Mouse (Mus musculus) kidney, postnatal 0 days (tissue): ENCODE data around the gene Ctbp2. TPM values are rescaled to one million over a fixed set of nuclear protein-coding genes. Genes with fewer than 3 reads are reported as not detected.

ENCODE experiments used
- ATAC-seq: fragments of 200-750 bp; cut with Nextera tagmentation; replicated peaks from 2 replicates; pipeline ENCODE4 v1.8.0; 2017; ENCODE audit warnings: low read depth, moderate number of reproducible peaks, moderate TSS enrichment, moderate library complexity; ENCODE audit not compliant: low FRiP score
- DNase-seq: peaks from one replicate; pipeline ENCODE4 v3.0.0-alpha.2; 2016; ENCODE audit warnings: low spot score
- H3K27ac ChIP-seq: fragments of 300-500 bp; sonication (generic); 2 replicates; pipeline ENCODE4 v1.5.1; 2014; ENCODE audit warnings: mild to moderate bottlenecking
- H3K27me3 ChIP-seq: fragments of 300-500 bp; sonication (generic); 2 replicates; pipeline ENCODE4 v1.6.1; 2014; ENCODE audit warnings: low read length, mixed read lengths; ENCODE audit not compliant: insufficient read depth
- H3K36me3 ChIP-seq: fragments of 300-500 bp; sonication (generic); 2 replicates; pipeline ENCODE4 v1.6.1; 2014; ENCODE audit warnings: low read length, mixed read lengths; ENCODE audit not compliant: insufficient read depth
- H3K4me1 ChIP-seq: fragments of 300-500 bp; sonication (generic); replicated peaks from 2 replicates; pipeline ENCODE4 v1.6.1; 2014; ENCODE audit warnings: antibody characterized with exemption, low read length, mixed read lengths; ENCODE audit not compliant: insufficient read depth
- H3K4me2 ChIP-seq: fragments of 300-500 bp; sonication (generic); 2 replicates; pipeline ENCODE4 v1.6.1; 2014; ENCODE audit warnings: mild to moderate bottlenecking, low read length, moderate library complexity, mixed read lengths
- H3K4me3 ChIP-seq: fragments of 300-500 bp; sonication (generic); replicated peaks from 2 replicates; pipeline ENCODE4 v1.5.1; 2014; ENCODE audit warnings: low read depth, low read length
- H3K9ac ChIP-seq: fragments of 300-500 bp; sonication (generic); 2 replicates; pipeline ENCODE4 v1.6.1; 2014; ENCODE audit warnings: low read depth, low read length
- H3K9me3 ChIP-seq: fragments of 300-500 bp; sonication (generic); replicated peaks from 2 replicates; pipeline ENCODE4 v1.6.1; 2016; ENCODE audit warnings: low read length, inconsistent platforms, mixed read lengths
- CTCF ChIP-seq: IDR thresholded peaks from 2 replicates; pipeline ENCODE4 v1.5.1; 2016; ENCODE audit warnings: antibody characterized with exemption, low read depth, mild to moderate bottlenecking, moderate library complexity
- WGBS: fragments of 180-500 bp; shearing (Covaris S2); extraction: QIAGEN DNeasy Blood & Tissue Kit; methylation state at CpG from one replicate; pipeline ENCODE4 v1.1.7; 2014; 5-methylcytosine and 5-hydroxymethylcytosine counted together
- polyA plus RNA-seq: library from polyadenylated mRNA; unstranded; fragments of >200 nt; fragmentation: Nextera tagmentation; extraction: Ambion mirVana; gene quantifications from 2 replicates; pipeline ENCODE4 v1.2.1, GENCODE M21; 2015

Ctbp2 gene
- polyA plus RNA-seq, 1 experiment from 2014 or later = 89.1 TPM

DNA sequence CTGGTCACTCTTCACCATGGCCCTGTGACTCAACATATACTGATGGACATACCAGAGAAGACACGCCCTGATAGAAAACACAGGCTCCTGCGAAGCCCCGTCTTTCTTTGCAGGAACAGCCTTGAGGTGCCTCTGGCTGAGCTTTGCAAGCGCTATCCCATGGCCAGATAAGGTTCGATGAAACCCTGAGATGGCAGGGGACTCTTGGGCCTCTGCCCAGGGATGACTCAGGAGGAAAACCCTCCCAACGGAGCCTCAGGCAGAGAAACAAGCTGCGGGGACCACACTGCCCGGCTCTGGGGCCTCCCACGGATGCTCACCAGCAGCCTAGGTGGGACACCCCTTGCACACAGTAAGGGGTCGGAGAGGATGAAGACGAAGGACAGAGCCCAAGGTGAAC is 116.8 kb downstream of the Ctbp2 start:
- H3K27me3 ChIP-seq = no peaks in the 10 kb centered on the region
- ATAC-seq (no peak), DNase-seq (no peak)
- 55% methylated on average over 11 of the region's 11 CpGs for WGBS
- no peaks in the 10 kb centered on the region for H3K9me3 ChIP-seq
- H3K4me1 ChIP-seq = peaks cover 11% of the 10 kb centered on the region
- no peak overlapping the region for H3K4me3 ChIP-seq
- H3K27ac ChIP-seq = 0 out of 2 replicates have a peak overlapping the region, but pooled peaks have one; percentile 8
- no peak overlapping the region for H3K9ac ChIP-seq
- no peak overlapping the region for H3K4me2 ChIP-seq
- TF ChIP-seq CTCF = no peak
- 0 out of 2 replicates have a peak, but pooled peaks cover 7% of the 10 kb centered on the region for H3K36me3 ChIP-seq

DNA sequence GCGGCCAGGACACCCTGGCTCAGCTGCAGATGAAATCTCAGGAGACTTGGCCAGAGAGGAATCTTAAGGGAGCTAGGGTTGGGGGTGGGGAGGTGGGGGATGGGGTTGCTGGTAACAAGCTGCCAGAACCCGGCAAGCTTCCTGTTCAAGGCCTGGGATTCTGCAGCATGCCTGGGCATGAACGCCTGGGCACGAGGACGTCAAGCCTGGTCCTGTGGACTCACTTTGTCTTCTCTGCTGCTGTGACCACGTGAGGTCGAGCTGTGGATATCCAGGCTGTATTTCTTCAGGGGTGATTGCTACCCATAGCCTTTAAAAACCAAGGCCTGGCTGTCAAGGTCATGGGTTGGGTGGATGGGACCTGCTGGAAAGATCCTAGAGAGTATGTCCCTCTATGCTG is 118.4 kb downstream of the Ctbp2 start:
- Histone ChIP-seq H3K9me3 (no peaks in the 10 kb centered on the region), H3K4me3 (no peak overlapping the region), H3K27ac (no peak overlapping the region), H3K4me1 (peaks cover 6% of the 10 kb centered on the region), H3K4me2 (no peak overlapping the region), H3K9ac (no peak overlapping the region), H3K27me3 (no peaks in the 10 kb centered on the region), H3K36me3 (0 out of 2 replicates have a peak, but pooled peaks cover 7% of the 10 kb centered on the region)
- no peak for TF ChIP-seq CTCF
- DNase-seq (no peak), ATAC-seq (no peak)
- WGBS = 76% methylated on average over 7 of the region's 7 CpGs

DNA sequence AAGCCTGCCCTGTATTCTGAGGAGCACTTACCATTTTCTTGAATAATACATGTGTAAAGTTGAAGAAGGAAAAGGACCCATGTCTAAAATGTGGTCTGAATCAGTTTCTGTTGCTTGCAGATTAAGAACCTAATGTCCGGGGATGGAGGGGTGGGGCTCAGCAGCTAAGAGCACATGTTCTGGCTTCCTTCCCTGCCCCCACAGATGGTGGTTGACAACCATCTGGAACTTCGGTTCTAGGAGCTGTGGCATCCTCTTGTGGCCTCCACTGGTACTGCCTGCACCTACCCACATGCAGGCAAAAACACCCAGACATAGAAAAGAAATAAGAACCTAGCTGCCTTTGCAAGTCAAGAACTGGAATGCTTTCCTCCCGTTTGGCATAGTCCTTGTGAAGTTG is 120.7 kb downstream of the Ctbp2 start:
- 17% methylated on average over 3 of the region's 3 CpGs for WGBS
- peaks cover 9% of the 10 kb centered on the region; the same call in 1 of the 2 replicates for H3K36me3 ChIP-seq
- H3K4me3 ChIP-seq = no peak overlapping the region
- H3K27me3 ChIP-seq = no peaks in the 10 kb centered on the region
- TF ChIP-seq CTCF = peak; percentile 91
- H3K4me1 ChIP-seq = peaks cover 4% of the 10 kb centered on the region
- no peak overlapping the region for H3K4me2 ChIP-seq
- H3K9me3 ChIP-seq = no peaks in the 10 kb centered on the region
- H3K9ac ChIP-seq = no peak overlapping the region
- DNase-seq (peak; percentile 90), ATAC-seq (no peak; the same call in 1 of the 2 replicates)
- no peak overlapping the region for H3K27ac ChIP-seq

DNA sequence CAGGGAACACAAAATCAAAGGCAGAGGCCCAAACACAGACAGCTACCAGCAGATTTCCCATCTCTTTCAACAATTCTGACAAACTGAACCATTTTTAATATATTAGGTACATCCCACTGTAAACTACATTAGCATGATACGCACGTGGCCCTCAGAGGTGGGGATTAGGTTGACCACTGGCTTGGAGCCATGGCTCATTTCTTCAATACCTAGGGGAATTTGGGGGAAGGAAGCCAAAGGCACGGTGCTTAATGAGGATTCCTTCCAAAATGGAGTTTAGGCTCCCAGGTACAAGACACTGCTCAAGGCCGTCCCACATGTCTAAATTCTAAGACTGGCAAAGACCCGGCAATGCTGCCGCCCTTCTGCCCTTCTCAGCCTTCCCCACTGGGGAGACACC is 121.9 kb downstream of the Ctbp2 start:
- no peak for ATAC-seq
- no peak for DNase-seq
- Histone ChIP-seq H3K9ac (no peak overlapping the region), H3K4me2 (no peak overlapping the region), H3K4me3 (no peak overlapping the region), H3K4me1 (no peaks in the 10 kb centered on the region; the same call in 1 of the 2 replicates), H3K9me3 (no peaks in the 10 kb centered on the region), H3K27ac (no peak overlapping the region), H3K27me3 (no peaks in the 10 kb centered on the region), H3K36me3 (peaks cover 15% of the 10 kb centered on the region)
- 84% methylated on average over 6 of the region's 6 CpGs for WGBS
- TF ChIP-seq CTCF = no peak

DNA sequence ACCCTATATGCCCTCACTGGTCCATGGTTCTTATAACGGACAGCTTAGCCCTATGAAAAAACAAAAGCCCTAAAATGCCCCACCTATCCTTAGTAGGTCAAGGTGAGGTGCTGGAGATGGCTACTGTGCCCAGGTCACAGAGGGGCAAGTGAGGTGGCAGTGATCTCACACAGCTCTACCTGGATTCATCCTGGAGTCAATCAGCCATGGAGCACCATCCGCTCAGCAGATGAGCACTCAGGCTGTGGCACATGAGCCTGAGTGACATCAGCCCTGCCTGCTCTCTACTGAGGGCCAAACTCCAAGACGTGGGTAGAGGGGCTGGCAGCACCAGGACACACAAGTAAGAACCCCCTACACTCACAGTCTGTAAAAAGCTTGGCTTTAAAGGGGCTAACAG is 122.8 kb downstream of the Ctbp2 start:
- no peak for ATAC-seq
- Histone ChIP-seq H3K9ac (no peak overlapping the region), H3K27ac (no peak overlapping the region), H3K27me3 (no peaks in the 10 kb centered on the region), H3K9me3 (no peaks in the 10 kb centered on the region), H3K4me1 (no peaks in the 10 kb centered on the region; the same call in 1 of the 2 replicates), H3K4me3 (no peak overlapping the region), H3K4me2 (no peak overlapping the region), H3K36me3 (peaks cover 24% of the 10 kb centered on the region)
- DNase-seq = no peak
- 84% methylated on average over 3 of the region's 3 CpGs for WGBS
- no peak for TF ChIP-seq CTCF

DNA sequence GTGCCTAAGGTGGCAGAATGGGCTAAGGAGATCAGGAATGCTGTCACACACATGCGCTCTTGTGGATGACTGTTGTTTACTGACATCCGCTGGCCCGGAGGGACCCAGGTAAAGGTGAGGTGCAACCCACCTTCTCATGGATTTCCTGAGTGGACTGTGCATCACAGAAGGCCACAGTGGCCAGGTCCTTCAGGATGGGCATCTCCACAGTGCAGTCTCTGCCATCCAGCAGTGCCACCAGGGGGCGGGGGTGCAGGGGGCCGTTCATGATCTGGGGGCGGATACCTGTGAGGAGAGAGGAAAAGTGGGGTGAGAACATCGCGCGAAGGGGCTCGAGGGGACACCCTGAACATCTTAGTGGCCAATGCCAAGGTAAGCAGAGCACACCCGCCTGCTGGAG is 125.1 kb downstream of the Ctbp2 start:
- WGBS = 89% methylated on average over 11 of the region's 11 CpGs
- Histone ChIP-seq H3K4me3 (no peak overlapping the region), H3K36me3 (peaks cover 44% of the 10 kb centered on the region), H3K4me2 (no peak overlapping the region), H3K27ac (no peak overlapping the region), H3K4me1 (no peaks in the 10 kb centered on the region; the same call in 1 of the 2 replicates), H3K9me3 (no peaks in the 10 kb centered on the region), H3K27me3 (no peaks in the 10 kb centered on the region), H3K9ac (no peak overlapping the region)
- TF ChIP-seq CTCF = no peak
- DNase-seq = no peak
- no peak for ATAC-seq

DNA sequence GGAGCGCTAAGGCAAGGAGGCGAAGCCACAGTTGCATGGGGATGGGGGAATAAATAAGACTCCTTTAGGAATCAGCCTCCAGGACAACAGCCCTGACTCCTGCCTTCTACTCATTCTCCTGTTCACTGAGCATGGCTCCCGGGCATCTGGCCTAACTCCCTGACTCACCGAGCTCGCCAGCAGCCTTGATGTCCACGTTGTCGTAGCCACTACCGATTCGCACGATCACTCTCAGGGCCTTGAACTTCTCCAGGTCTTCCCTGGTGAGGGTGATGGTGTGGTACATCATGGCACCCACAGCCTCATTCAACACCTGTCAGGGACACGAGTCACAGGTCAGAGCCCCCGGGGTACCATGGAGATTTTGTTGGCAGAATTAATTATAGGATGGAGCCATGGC is 125.5 kb downstream of the Ctbp2 start:
- H3K36me3 ChIP-seq = peaks cover 48% of the 10 kb centered on the region
- no peak overlapping the region for H3K4me3 ChIP-seq
- 89% methylated on average over 12 of the region's 12 CpGs for WGBS
- no peak for TF ChIP-seq CTCF
- H3K9ac ChIP-seq = no peak overlapping the region
- ATAC-seq = no peak
- H3K27me3 ChIP-seq = no peaks in the 10 kb centered on the region
- H3K4me1 ChIP-seq = no peaks in the 10 kb centered on the region
- no peaks in the 10 kb centered on the region for H3K9me3 ChIP-seq
- H3K4me2 ChIP-seq = no peak overlapping the region
- no peak overlapping the region for H3K27ac ChIP-seq
- no peak for DNase-seq
